Mouse (Mus musculus): ENCODE data around the gene Tekt2. TPM values are rescaled to one million over a fixed set of nuclear protein-coding genes. Genes with fewer than 3 reads are reported as not detected.

Gene Tekt2
- polyA plus RNA-seq, 1 experiment from 2014 or later, result 1.6 TPM

DNA sequence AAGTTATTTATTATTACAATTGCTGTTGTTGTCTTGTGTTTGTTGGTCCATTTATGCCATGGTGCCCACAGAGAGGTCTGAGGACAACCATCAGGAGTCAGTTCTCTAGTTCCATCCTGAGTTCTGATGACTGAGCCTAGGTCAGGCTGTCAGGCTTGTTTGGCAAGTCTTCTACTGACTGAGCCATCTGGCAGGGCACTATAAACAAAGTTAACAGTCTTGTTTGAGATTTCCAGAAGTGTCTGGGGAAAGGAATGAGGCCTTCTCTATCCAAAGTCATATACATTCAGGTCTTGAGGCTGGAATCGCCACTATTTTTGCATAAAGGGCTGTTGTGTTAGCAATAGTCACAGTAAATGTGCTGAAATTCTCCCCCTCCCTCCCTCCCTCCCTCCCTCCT lies 6.3 kb upstream of the Tekt2 start:
- Histone ChIP-seq H3K9me3 (ENCODE audit: control insufficient read depth) (no peaks in the 10 kb centered on the region), H3K27ac (ENCODE audit: low read depth, low read length) (no peak overlapping the region), H3K4me3 (ENCODE audit: low read depth, low read length) (no peak overlapping the region), H3K9ac (ENCODE audit: low read depth, low read length) (no peak overlapping the region), H3K4me1 (replicated peaks; ENCODE audit: control insufficient read depth, insufficient read depth, low read length) (no peaks in the 10 kb centered on the region), H3K36me3 (ENCODE audit: control insufficient read depth, insufficient read depth) (no peaks in the 10 kb centered on the region), H3K4me2 (replicated peaks; ENCODE audit: low read depth) (no peak overlapping the region), H3K27me3 (replicated peaks; ENCODE audit: control insufficient read depth, insufficient read depth, low read length) (no peaks in the 10 kb centered on the region)
- ATAC-seq, result no peak
- 34% methylated on average over 1 of the region's 1 CpGs for WGBS
- TF ChIP-seq CTCF (IDR thresholded peaks at IDR 0.05; ENCODE audit: low read depth), result no peak

GRCm38 (mm10) chr4:126330295-126330694 lies 4.8 kb upstream of the Tekt2 start:
- Histone ChIP-seq H3K27me3 (replicated peaks; ENCODE audit: control insufficient read depth, insufficient read depth, low read length) (no peaks in the 10 kb centered on the region), H3K4me3 (ENCODE audit: low read depth, low read length) (no peak overlapping the region), H3K36me3 (ENCODE audit: control insufficient read depth, insufficient read depth) (no peaks in the 10 kb centered on the region), H3K4me1 (replicated peaks; ENCODE audit: control insufficient read depth, insufficient read depth, low read length) (no peaks in the 10 kb centered on the region), H3K27ac (ENCODE audit: low read depth, low read length) (no peak overlapping the region), H3K9ac (ENCODE audit: low read depth, low read length) (no peak overlapping the region), H3K4me2 (replicated peaks; ENCODE audit: low read depth) (no peak overlapping the region), H3K9me3 (ENCODE audit: control insufficient read depth) (no peaks in the 10 kb centered on the region)
- no peak for ATAC-seq
- no peak for TF ChIP-seq CTCF (IDR thresholded peaks at IDR 0.05; ENCODE audit: low read depth)
- WGBS, result 90% methylated on average over 4 of the region's 4 CpGs

GRCm38 (mm10) chr4:126326036-126326435 lies 548 bp upstream of the Tekt2 start:
- no peak overlapping the region for H3K4me2 ChIP-seq (replicated peaks; ENCODE audit: low read depth)
- no peaks in the 10 kb centered on the region for H3K4me1 ChIP-seq (replicated peaks; ENCODE audit: control insufficient read depth, insufficient read depth, low read length)
- TF ChIP-seq CTCF (IDR thresholded peaks at IDR 0.05; ENCODE audit: low read depth), result peak; percentile 51
- H3K4me3 ChIP-seq (ENCODE audit: low read depth, low read length), result no peak overlapping the region
- no peaks in the 10 kb centered on the region for H3K27me3 ChIP-seq (replicated peaks; ENCODE audit: control insufficient read depth, insufficient read depth, low read length)
- H3K9me3 ChIP-seq (ENCODE audit: control insufficient read depth), result no peaks in the 10 kb centered on the region
- 11% methylated on average over 6 of the region's 6 CpGs for WGBS
- H3K27ac ChIP-seq (ENCODE audit: low read depth, low read length), result no peak overlapping the region
- H3K36me3 ChIP-seq (ENCODE audit: control insufficient read depth, insufficient read depth), result no peaks in the 10 kb centered on the region
- no peak overlapping the region for H3K9ac ChIP-seq (ENCODE audit: low read depth, low read length)
- ATAC-seq, result no peak

GRCm38 (mm10) chr4:126324861-126325260 lies 627 bp downstream of the Tekt2 start:
- Histone ChIP-seq H3K27me3 (replicated peaks; ENCODE audit: control insufficient read depth, insufficient read depth, low read length) (no peaks in the 10 kb centered on the region), H3K4me1 (replicated peaks; ENCODE audit: control insufficient read depth, insufficient read depth, low read length) (no peaks in the 10 kb centered on the region), H3K9ac (ENCODE audit: low read depth, low read length) (no peak overlapping the region), H3K36me3 (ENCODE audit: control insufficient read depth, insufficient read depth) (no peaks in the 10 kb centered on the region), H3K9me3 (ENCODE audit: control insufficient read depth) (no peaks in the 10 kb centered on the region), H3K4me2 (replicated peaks; ENCODE audit: low read depth) (peak overlapping the region; percentile 66), H3K27ac (ENCODE audit: low read depth, low read length) (no peak overlapping the region), H3K4me3 (ENCODE audit: low read depth, low read length) (peak overlapping the region; percentile 21; the same call in 1 of the 2 replicates)
- no peak for TF ChIP-seq CTCF (IDR thresholded peaks at IDR 0.05; ENCODE audit: low read depth)
- no peak for ATAC-seq
- 43% methylated on average over 13 of the region's 13 CpGs for WGBS

DNA sequence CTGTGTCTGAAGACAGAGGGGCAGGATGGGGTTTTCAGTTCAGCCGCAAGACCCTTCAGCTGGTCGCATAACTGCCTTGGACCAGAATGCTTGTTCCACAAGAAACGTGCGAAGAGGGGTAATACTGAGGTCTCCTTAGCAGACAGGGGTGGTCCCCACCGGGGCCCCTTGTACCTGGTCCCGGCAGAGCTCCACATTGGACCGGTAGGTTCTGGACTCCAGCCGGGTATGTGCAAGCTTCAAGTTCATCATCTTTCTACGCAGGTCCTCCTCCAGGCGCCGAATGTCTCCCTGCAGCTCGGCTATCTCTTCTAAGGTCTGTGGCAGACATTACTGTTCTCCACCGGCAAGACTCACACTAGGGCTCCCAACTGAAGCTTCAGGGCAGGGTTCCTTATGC lies 2.8 kb downstream of the Tekt2 start:
- WGBS, result 95% methylated on average over 13 of the region's 13 CpGs
- H3K27ac ChIP-seq (ENCODE audit: low read depth, low read length), result no peak overlapping the region
- H3K9me3 ChIP-seq (ENCODE audit: control insufficient read depth), result no peaks in the 10 kb centered on the region
- peaks cover 8% of the 10 kb centered on the region for H3K36me3 ChIP-seq (ENCODE audit: control insufficient read depth, insufficient read depth)
- ATAC-seq, result no peak
- no peaks in the 10 kb centered on the region for H3K4me1 ChIP-seq (replicated peaks; ENCODE audit: control insufficient read depth, insufficient read depth, low read length)
- H3K9ac ChIP-seq (ENCODE audit: low read depth, low read length), result no peak overlapping the region
- TF ChIP-seq CTCF (IDR thresholded peaks at IDR 0.05; ENCODE audit: low read depth), result no peak
- no peaks in the 10 kb centered on the region for H3K27me3 ChIP-seq (replicated peaks; ENCODE audit: control insufficient read depth, insufficient read depth, low read length)
- no peak overlapping the region for H3K4me3 ChIP-seq (ENCODE audit: low read depth, low read length)
- H3K4me2 ChIP-seq (replicated peaks; ENCODE audit: low read depth), result no peak overlapping the region

GRCm38 (mm10) chr4:126321854-126322511 lies 3.5 kb downstream of the Tekt2 start:
- Histone ChIP-seq H3K27me3 (replicated peaks; ENCODE audit: control insufficient read depth, insufficient read depth, low read length) (no peaks in the 10 kb centered on the region), H3K27ac (ENCODE audit: low read depth, low read length) (no peak overlapping the region), H3K4me2 (replicated peaks; ENCODE audit: low read depth) (peak overlapping the region; percentile 86), H3K4me1 (replicated peaks; ENCODE audit: control insufficient read depth, insufficient read depth, low read length) (no peaks in the 10 kb centered on the region), H3K9ac (ENCODE audit: low read depth, low read length) (peak overlapping the region; percentile 82; the same call in 1 of the 2 replicates), H3K4me3 (ENCODE audit: low read depth, low read length) (peak overlapping the region; percentile 93), H3K9me3 (ENCODE audit: control insufficient read depth) (no peaks in the 10 kb centered on the region), H3K36me3 (ENCODE audit: control insufficient read depth, insufficient read depth) (peaks cover 15% of the 10 kb centered on the region)
- 57% methylated on average over 28 of the region's 28 CpGs for WGBS
- TF ChIP-seq CTCF (IDR thresholded peaks at IDR 0.05; ENCODE audit: low read depth), result no peak
- ATAC-seq, result no peak; the same call in 1 of the 2 replicates

Measured in intestine, postnatal 0 days (tissue).